Mouse (Mus musculus): ENCODE data around the gene Gipc1.

DNA sequence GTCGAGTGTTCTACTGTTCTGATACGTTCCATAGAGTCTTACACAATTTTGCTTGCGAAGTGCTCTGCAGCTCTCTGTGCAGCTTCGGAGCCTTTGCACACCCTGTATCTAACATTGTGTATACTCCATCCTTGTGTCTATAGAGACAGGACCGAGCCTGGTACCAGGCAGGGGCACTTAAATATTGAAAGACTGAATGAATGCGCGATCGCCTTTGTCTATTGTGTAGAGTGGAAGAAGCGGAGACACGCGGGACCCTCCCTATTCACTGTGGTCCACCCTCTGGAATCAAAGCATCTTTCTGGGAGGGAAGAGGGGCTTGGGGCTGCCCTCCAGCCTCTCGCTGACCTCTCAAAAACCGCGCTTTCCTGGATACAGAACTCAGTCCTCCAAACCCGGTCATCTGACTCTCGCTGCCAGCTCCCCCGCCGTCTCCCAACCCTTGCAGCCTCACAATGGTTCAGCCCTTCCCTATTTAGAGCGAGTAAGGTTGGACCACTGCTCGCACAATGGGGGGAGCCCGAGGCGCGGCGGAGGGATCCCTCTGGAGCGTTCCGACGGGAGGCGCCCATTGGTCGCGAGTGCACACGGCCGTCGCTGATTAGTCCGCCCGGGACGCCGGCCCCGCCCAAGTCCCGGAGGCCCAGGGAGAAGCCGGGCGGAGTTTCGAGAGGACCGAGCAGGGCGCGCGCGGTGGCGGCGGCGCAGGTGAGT is at the start of gene Gipc1:
- TF ChIP-seq CTCF (IDR thresholded peaks at IDR 0.05; ENCODE audit: low read depth, low read length) = no peak
- TF ChIP-seq EP300 (IDR thresholded peaks at IDR 0.05; ENCODE audit: insufficient read depth, low read depth, low read length) = no peak
- TF ChIP-seq POLR2A (IDR thresholded peaks at IDR 0.05; ENCODE audit: insufficient read depth, low read length) = peak; percentile 89

Data from ES-Bruce4 (cell line).